Mouse (Mus musculus): ENCODE measurements at regions not wholly inside any gene's neighbourhood (a gene's known extent, or its start where the extent isn't known, plus 50 kb on each side); places are given as distances from the start of the nearest gene placed in this dataset.

- DNase-seq (ENCODE audit: low spot score): no peak
Measured at GRCm38 (mm10) chr3:105376346-105376745, 75.8 kb upstream of the Kcnd3 start.

GRCm38 (mm10) chr3:105380818-105381217, 71.3 kb upstream of the Kcnd3 start:
- no peak for DNase-seq (ENCODE audit: low spot score)

- no peak for DNase-seq (ENCODE audit: low spot score)
Measured at GRCm38 (mm10) chr3:105392611-105393514, 59.3 kb upstream of the Kcnd3 start.
